Mouse (Mus musculus) embryonic fibroblast, embryonic 13.5 days (primary cell): ENCODE data around the gene Clec1b. TPM values are rescaled to one million over a fixed set of nuclear protein-coding genes. Genes with fewer than 3 reads are reported as not detected.

Experiments
- H3K27ac ChIP-seq: 2 replicates; pipeline ENCODE4 v1.5.1; 2012; ENCODE audit warnings: low read length, control low read depth, inconsistent platforms; ENCODE audit not compliant: insufficient read depth
- H3K4me1 ChIP-seq: 2 replicates; pipeline ENCODE4 v1.6.1; 2011; ENCODE audit warnings: low read length; ENCODE audit not compliant: control insufficient read depth, insufficient read depth
- H3K4me3 ChIP-seq: 2 replicates; pipeline ENCODE4 v1.5.1; 2011; ENCODE audit warnings: mild to moderate bottlenecking, control low read depth, low read length; ENCODE audit not compliant: insufficient read depth
- CTCF ChIP-seq: IDR thresholded peaks from 2 replicates; pipeline ENCODE4 v1.5.1; 2011; ENCODE audit warnings: mild to moderate bottlenecking, control low read depth, low read length, moderate library complexity, borderline replicate concordance; ENCODE audit not compliant: insufficient read depth
- POLR2A ChIP-seq: IDR thresholded peaks from 2 replicates; pipeline ENCODE4 v1.6.1; 2011; ENCODE audit warnings: low read depth, mild to moderate bottlenecking, control low read depth, low read length, moderate library complexity
- polyA plus RNA-seq: library from polyadenylated mRNA; stranded (reverse); fragments of >200 nt; gene quantifications from 2 replicates; pipeline ENCODE4 v1.2.4, GENCODE M21; 2011; ENCODE audit warnings: low read depth; ENCODE audit not compliant: missing spikeins, insufficient read length

The Clec1b gene
- polyA plus RNA-seq, 1 experiment = not detected

DNA sequence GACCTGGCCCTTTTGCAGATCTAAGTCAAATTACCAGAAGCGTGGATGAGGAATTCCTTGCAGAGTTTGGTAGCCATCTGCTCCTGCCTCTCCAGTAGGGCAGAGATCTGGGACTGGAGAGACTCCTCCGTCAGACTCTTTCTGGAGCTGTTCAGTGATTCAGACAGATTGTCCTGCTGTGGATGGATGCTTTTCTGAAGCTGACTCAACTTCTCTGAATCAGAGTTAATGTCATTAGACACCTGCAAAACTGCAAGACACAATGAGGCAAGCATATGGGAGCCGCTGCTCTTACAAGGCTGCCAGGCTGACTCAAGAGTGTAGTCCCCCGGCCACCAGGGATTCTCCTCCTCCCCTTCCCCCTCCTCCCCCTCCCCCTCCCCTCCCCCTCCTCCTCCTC lies 16.6 kb upstream of the Clec1b start:
- TF ChIP-seq POLR2A = no peak
- TF ChIP-seq CTCF = no peak
- no peak overlapping the region for H3K4me3 ChIP-seq
- no peak overlapping the region for H3K27ac ChIP-seq
- no peaks in the 10 kb centered on the region for H3K4me1 ChIP-seq

DNA sequence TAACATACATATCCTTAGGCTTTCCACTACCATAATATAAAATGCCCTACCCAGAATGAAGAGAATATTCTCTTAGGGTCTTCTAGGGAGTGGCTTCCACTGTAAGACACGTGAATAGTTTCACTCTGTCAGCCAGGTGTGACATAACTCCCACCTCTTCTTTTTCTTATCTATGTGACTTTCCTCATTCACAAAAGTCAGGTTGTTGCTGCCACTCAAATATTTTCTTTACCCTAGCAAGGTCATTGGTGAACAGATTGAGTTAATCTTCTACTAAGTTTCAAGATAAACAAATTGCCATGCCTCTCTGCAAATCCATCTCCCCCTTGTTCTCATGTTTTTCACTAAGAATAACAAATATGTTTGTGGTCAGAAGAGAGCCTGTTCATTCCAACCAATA lies 15.4 kb upstream of the Clec1b start:
- H3K4me3 ChIP-seq = no peak overlapping the region
- no peak overlapping the region for H3K27ac ChIP-seq
- no peaks in the 10 kb centered on the region for H3K4me1 ChIP-seq
- TF ChIP-seq POLR2A = no peak
- no peak for TF ChIP-seq CTCF

DNA sequence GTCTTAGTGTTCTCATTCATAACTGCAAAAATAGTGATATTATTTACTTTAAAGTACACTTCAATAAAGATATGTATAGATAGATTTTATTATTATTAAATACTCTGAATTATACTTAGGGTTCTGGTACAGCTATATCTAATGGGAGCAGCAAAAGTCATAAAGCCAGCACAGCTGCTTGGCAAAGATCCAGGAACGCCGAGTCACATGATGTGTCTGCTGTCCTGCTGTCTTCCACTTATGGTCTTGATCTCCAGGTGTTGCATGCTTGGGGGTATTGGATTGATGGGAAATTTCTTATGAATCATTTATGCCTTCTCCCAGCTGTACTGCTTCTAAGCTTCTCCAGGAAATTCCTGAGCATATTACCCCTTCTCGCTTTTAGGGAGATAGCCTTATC lies 13.6 kb upstream of the Clec1b start:
- TF ChIP-seq POLR2A (no peak), CTCF (no peak)
- no peak overlapping the region for H3K27ac ChIP-seq
- H3K4me1 ChIP-seq = no peaks in the 10 kb centered on the region
- H3K4me3 ChIP-seq = no peak overlapping the region

DNA sequence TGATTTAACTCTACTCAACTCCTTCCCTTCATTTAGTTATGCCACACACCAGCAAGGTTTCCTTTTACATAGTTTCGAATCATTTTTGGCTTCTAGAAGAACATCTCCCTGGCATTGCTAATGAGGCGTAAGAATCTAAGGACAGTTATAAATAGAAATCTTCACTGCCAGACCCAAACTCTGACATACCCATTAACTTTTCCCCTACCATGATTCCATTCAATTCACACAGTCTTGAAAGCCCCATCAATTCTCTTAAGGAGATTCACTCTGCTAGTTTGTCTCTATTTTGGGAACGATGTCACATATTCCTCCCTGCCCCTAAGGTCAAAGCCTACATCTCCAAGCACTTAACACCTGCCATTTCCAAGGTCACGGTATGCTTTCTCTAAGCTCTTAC lies 12.1 kb upstream of the Clec1b start:
- no peaks in the 10 kb centered on the region for H3K4me1 ChIP-seq
- TF ChIP-seq POLR2A = no peak
- TF ChIP-seq CTCF = no peak
- H3K27ac ChIP-seq = no peak overlapping the region
- no peak overlapping the region for H3K4me3 ChIP-seq

DNA sequence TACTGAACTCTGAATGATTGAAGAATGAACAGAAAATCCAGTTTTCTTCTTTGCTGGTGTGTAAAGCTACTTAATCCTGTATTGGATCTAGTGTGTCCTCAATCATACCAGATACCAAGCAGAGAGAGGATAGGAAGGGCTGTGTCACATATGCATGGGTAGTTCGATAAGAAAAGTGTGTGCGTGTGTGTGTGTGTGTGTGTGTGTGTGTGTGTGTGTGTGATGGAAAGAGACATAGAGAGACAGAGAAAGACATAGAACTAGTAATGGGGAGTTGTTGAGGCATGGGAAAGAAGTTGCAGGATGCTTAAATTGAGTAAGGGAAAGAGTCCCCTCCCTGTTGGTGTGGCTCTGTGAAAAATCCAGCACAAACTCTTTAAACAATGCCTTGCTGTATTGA lies 11.3 kb upstream of the Clec1b start, which contains the start of gene Clec12b:
Gene Clec12b, minus strand, starts transcription at position 101 of the 400 bp plus-strand sequence.
- TF ChIP-seq POLR2A = no peak
- no peak for TF ChIP-seq CTCF

DNA sequence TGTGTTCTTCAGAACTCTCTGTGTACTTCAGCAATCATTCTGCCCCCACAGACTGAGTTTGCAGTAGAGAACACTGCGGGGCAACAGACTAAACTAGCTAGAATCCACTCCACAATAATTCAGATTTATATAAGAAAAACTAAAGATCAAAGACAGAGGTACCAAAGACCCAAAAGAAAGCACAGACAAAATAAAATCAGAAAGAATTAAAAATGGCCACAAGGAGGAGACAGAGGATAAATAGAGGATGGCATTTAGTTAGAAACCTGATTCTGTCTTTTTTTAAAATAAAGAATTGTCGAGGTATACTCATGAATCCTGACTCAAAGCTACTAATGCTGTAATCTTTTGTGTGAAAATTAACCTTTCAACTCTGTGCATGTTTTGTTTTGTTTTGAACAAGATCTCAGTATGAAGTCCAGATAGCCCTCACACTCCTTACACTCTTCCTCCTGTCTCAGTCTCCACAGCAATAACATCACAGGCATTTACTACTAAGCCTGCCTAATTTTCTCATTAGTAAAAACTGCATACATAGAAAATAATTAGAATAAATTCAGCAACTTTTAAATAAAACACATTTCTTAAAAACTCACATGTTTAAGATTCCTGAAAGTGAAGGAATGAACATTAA lies 3.9 kb upstream of the Clec1b start:
- no peaks in the 10 kb centered on the region for H3K4me1 ChIP-seq
- no peak overlapping the region for H3K4me3 ChIP-seq
- no peak overlapping the region for H3K27ac ChIP-seq
- no peak for TF ChIP-seq POLR2A
- TF ChIP-seq CTCF = no peak

More for the DNA sequence above, 11.3 kb upstream of the Clec1b start, which contains the start of gene Clec12b:
- H3K4me1 ChIP-seq = no peaks in the 10 kb centered on the region
- H3K4me3 ChIP-seq = no peak within 1 kb of the TSS
- no peak within 1 kb of the TSS for H3K27ac ChIP-seq

DNA sequence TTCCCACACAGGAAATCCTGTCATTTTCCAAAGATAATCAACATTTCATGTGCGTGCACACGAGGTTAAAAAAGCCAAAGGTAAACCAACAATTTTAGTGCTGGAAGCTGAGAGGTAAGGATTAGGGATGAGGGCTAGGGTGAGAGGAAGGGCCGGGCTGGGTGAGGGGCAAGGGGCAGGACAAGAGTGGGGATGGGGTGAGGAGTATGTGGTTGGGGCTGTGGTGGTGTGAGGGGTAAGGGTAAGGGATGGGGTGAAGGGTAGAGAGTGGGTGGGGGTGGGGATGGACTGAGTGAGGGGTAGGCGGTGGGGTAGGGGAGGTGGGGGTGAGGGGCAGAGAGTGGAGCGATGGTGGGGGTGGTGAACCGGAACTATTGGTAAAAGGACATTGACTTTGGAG lies 3.4 kb upstream of the Clec1b start:
- no peaks in the 10 kb centered on the region for H3K4me1 ChIP-seq
- no peak overlapping the region for H3K4me3 ChIP-seq
- H3K27ac ChIP-seq = no peak overlapping the region
- TF ChIP-seq POLR2A = no peak
- no peak for TF ChIP-seq CTCF

DNA sequence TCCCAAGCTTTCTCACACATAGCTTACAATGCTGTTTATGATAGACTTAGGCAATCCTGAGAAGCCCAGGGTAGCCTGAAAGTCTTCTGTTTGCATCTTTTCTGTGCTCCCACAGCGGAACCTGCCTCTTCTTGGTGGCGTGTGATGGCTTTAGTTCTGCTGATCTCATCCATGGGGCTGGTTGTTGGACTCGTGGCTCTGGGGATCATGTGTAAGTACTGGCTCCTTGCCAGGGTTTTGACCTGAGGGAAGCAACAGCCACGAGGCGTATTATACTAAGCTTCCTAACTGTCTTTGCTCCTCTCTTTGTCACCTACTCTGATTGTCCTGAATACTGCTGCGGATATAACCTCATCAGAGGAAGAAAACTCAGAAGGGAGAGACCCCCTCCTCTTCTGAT lies 2.8 kb downstream of the Clec1b start:
- Histone ChIP-seq H3K27ac (no peak overlapping the region), H3K4me1 (no peaks in the 10 kb centered on the region), H3K4me3 (no peak overlapping the region)
- TF ChIP-seq CTCF (no peak), POLR2A (no peak)

DNA sequence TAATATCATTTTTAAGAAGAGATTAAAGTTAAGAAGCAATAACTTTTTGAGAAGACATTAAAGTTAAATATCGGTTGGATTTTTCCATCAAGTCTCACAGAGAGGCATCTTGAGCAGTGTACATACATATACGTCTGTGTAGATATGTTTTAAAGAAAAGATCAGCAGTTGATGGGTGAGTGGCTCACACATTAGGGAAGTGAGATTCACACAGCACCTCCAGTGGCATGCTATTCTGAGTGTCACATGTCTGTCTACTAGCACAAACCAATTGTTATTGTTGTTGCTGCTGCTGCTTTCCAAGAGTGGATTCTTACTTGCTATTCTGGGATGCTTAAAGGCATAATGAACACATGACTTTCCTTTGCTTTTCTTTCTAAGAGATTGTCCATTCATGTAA lies 5.3 kb downstream of the Clec1b start:
- Histone ChIP-seq H3K27ac (no peak overlapping the region), H3K4me3 (no peak overlapping the region), H3K4me1 (no peaks in the 10 kb centered on the region)
- TF ChIP-seq POLR2A = no peak
- no peak for TF ChIP-seq CTCF

DNA sequence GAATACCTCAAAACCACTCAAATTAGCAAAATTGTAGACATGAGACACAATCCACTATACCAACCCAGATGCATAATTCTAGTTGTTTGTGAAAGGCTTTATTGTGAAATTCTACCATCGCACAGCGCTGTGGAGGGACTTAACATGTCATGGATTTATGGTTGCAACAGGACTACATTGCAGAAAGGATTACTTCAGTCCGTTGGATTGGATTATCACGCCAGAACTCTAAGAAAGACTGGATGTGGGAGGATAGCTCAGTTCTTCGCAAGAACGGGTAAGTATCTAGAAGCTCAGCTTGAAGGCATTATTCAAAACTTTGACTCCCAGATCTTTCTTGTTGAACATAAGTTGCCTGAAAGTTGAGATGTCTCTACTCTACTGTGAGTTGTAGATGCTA lies 6.3 kb downstream of the Clec1b start:
- H3K4me3 ChIP-seq = no peak overlapping the region
- TF ChIP-seq CTCF (no peak), POLR2A (no peak)
- no peak overlapping the region for H3K27ac ChIP-seq
- no peaks in the 10 kb centered on the region for H3K4me1 ChIP-seq

DNA sequence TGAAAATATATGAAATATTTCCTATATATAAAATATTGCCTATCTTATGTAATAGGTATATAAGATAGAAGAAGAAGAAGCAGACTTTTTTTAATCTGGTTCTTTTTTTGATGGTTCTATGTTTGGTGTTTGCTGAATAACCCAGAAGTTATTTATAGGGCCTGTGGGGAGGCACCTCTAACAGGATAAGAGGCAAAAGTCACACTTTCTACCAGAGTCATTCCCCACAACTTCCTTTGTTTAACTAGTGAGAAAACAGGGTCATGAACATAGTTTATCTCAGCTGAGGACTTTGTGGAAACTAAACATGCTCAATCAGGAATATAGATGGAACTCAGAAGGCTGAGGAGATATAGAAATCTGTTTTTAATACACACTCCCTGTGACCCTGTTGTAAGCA lies 8.9 kb downstream of the Clec1b start:
- Histone ChIP-seq H3K4me3 (no peak overlapping the region), H3K27ac (no peak overlapping the region), H3K4me1 (no peaks in the 10 kb centered on the region)
- no peak for TF ChIP-seq POLR2A
- no peak for TF ChIP-seq CTCF
